Mouse (Mus musculus) heart, adult 2 months (tissue): ENCODE data around the gene Cntrl.

Source experiments
- CTCF ChIP-seq: fragments of 200-600 bp; IDR thresholded peaks from 2 replicates; pipeline ENCODE4 v1.8.1; 2022; ENCODE audit warnings: antibody characterized with exemption, mild to moderate bottlenecking, moderate library complexity
- EP300 ChIP-seq: fragments of 200-500 bp; IDR thresholded peaks from 2 replicates; pipeline ENCODE4 v1.6.1; 2011; ENCODE audit warnings: low read depth, low read length, control low read depth; ENCODE audit not compliant: insufficient read depth
- POLR2A ChIP-seq: fragments of 200-500 bp; IDR thresholded peaks from 2 replicates; pipeline ENCODE4 v1.6.1; 2011; ENCODE audit warnings: mild to moderate bottlenecking, low read depth, low read length, control low read depth; ENCODE audit not compliant: insufficient read depth

DNA sequence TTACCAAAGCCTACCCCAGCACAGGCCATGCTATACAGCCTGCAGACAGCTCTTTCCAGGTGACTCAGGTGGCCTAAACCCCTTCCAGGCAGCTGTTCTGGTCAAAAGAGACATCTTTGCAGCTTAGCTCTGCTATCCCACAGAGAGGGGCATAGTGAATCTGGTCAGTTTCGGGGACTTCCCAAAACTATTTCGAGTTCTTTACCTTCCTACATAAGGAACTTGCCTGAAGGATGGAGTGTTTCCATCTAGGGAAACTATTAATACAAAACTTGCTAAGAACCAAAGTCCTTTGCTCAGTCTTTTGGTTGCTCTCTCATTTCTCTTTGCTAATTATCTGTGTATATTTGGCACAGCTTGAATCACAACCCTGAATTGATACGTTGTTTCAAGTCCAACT lies 32.4 kb downstream of the Cntrl start:
- TF ChIP-seq POLR2A = no peak
- TF ChIP-seq CTCF = no peak
- no peak for TF ChIP-seq EP300
